Mouse (Mus musculus) small intestine, adult 2 months (tissue): ENCODE measurements around the gene Clmp.

Experiments used
- CTCF ChIP-seq: fragments of 200-500 bp; IDR thresholded peaks from 2 replicates; pipeline ENCODE4 v1.5.1; 2012; ENCODE audit warnings: low read depth, mild to moderate bottlenecking, control low read depth, inconsistent platforms, low read length, moderate library complexity, mixed read lengths; ENCODE audit not compliant: insufficient replicate concordance, insufficient read length; ENCODE audit errors: extremely low read depth
- POLR2A ChIP-seq: fragments of 200-500 bp; IDR thresholded peaks from 2 replicates; pipeline ENCODE4 v1.6.1; 2012; ENCODE audit warnings: low read depth, mild to moderate bottlenecking, control low read depth, inconsistent platforms, low read length, moderate library complexity

- no peak for TF ChIP-seq CTCF
- TF ChIP-seq POLR2A, result no peak
These were observed 86.5 kb downstream of the Clmp start for GRCm38 (mm10) chr9:40772246-40772645.
